Mouse (Mus musculus) heart, embryonic 10.5 days (tissue): ENCODE measurements around the gene Dok3. TPM values are rescaled to one million over a fixed set of nuclear protein-coding genes. Genes with fewer than 3 reads are reported as not detected.

Experiments used
- DNase-seq: peaks from one replicate; pipeline ENCODE4 v3.0.0-alpha.2; 2017; ENCODE audit warnings: low spot score
- H3K27ac ChIP-seq: fragments of 300-500 bp; sonication (generic); 2 replicates; pipeline ENCODE4 v1.5.1; 2016; ENCODE audit warnings: mild to moderate bottlenecking
- H3K27me3 ChIP-seq: fragments of 300-500 bp; sonication (generic); 2 replicates; pipeline ENCODE4 v1.6.1; 2016; ENCODE audit warnings: mild to moderate bottlenecking; ENCODE audit not compliant: poor library complexity, insufficient read depth, severe bottlenecking
- H3K36me3 ChIP-seq: fragments of 300-500 bp; sonication (generic); 2 replicates; pipeline ENCODE4 v1.6.1; 2016; ENCODE audit warnings: mild to moderate bottlenecking, moderate library complexity
- H3K4me1 ChIP-seq: fragments of 300-500 bp; sonication (generic); 2 replicates; pipeline ENCODE4 v1.6.1; 2016; ENCODE audit warnings: mild to moderate bottlenecking
- H3K4me3 ChIP-seq: fragments of 300-500 bp; sonication (generic); 2 replicates; pipeline ENCODE4 v1.5.1; 2016; ENCODE audit warnings: mild to moderate bottlenecking, moderate library complexity
- H3K9me3 ChIP-seq: fragments of 300-500 bp; sonication (generic); 2 replicates; pipeline ENCODE4 v1.6.1; 2016; ENCODE audit warnings: mild to moderate bottlenecking, moderate library complexity
- WGBS: fragments of 180-500 bp; shearing (Covaris S2); methylation state at CpG from one replicate; pipeline ENCODE4 v1.1.7; 2016; 5-methylcytosine and 5-hydroxymethylcytosine counted together
- microRNA-seq: library from miRNA; unstranded; fragments of <30 nt; microRNA quantifications from one replicate; pipeline ENCODE4, GENCODE M21; 2017
- polyA plus RNA-seq: library from polyadenylated mRNA; unstranded; fragments of >200 nt; fragmentation: Nextera tagmentation; extraction: Ambion mirVana; gene quantifications from 2 replicates; pipeline ENCODE4 v1.2.1, GENCODE M21; 2016

Dok3 gene
- polyA plus RNA-seq, 1 experiment from 2014 or later: 2.4 TPM

GRCm38 (mm10) chr13:55478036-55478435 is 51.1 kb downstream of the Dok3 start:
- Histone ChIP-seq H3K36me3 (peaks cover 86% of the 10 kb centered on the region), H3K27ac (no peak overlapping the region), H3K4me3 (no peak overlapping the region), H3K4me1 (peaks cover 15% of the 10 kb centered on the region; the same call in 1 of the 2 replicates), H3K27me3 (peaks cover 62% of the 10 kb centered on the region), H3K9me3 (no peaks in the 10 kb centered on the region)
- no peak for DNase-seq
- 44% methylated on average over 5 of the region's 5 CpGs for WGBS

DNA sequence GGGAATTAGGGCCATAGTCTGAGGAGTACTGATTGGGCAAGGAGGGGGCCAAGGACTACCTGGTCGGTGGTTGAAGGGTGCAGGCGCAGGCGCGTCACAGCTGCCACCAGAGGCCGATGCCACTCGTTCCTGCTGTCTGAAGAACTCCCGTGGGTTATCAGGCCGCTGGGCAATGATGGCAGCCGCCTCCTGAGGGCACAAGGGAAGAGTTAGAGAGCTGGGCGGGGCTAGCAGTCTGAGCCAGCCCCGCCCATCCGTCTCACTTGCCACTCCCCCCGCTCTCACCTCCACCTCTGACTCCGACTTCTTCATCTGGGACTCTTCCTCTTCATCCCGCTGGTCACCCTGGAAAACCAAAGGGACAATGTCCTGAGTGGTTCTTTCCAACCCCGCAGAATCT is 51.6 kb downstream of the Dok3 start:
- Histone ChIP-seq H3K27ac (no peak overlapping the region), H3K9me3 (no peaks in the 10 kb centered on the region), H3K36me3 (peaks cover 81% of the 10 kb centered on the region), H3K27me3 (peaks cover 57% of the 10 kb centered on the region), H3K4me3 (no peak overlapping the region), H3K4me1 (peaks cover 18% of the 10 kb centered on the region)
- WGBS: 61% methylated on average over 16 of the region's 16 CpGs
- no peak for DNase-seq

- Histone ChIP-seq H3K27me3 (peaks cover 45% of the 10 kb centered on the region), H3K4me1 (peaks cover 27% of the 10 kb centered on the region), H3K9me3 (no peaks in the 10 kb centered on the region), H3K4me3 (no peak overlapping the region), H3K36me3 (peaks cover 69% of the 10 kb centered on the region), H3K27ac (no peak overlapping the region)
- 88% methylated on average over 8 of the region's 8 CpGs for WGBS
- no peak for DNase-seq
Measured at GRCm38 (mm10) chr13:55476256-55476655, 52.8 kb downstream of the Dok3 start.

DNA sequence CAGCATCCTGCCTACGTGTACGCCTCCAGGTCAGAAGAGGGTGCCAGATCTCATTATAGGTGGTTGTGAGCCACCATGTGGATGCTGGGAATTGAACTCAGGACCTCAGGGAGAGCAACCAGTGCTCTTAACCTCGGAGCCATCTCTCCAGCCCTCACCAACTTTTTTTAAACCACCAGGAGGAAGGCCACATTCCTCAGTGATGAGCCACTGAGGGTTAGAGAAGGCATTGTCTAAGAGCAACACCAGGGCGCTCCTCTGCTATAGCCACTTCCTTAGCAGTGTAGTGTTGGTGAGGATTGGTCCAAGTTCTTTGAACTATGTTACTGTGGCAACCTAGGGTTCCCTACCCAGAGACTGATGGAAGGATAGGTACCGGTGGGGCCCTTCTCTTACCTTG is 53.3 kb downstream of the Dok3 start:
- Histone ChIP-seq H3K36me3 (peaks cover 64% of the 10 kb centered on the region), H3K4me1 (peaks cover 32% of the 10 kb centered on the region), H3K9me3 (no peaks in the 10 kb centered on the region), H3K27ac (no peak overlapping the region), H3K27me3 (peaks cover 46% of the 10 kb centered on the region), H3K4me3 (no peak overlapping the region)
- 83% methylated on average over 5 of the region's 5 CpGs for WGBS
- no peak for DNase-seq

- peaks cover 53% of the 10 kb centered on the region for H3K36me3 ChIP-seq
- no peak for DNase-seq
- peaks cover 32% of the 10 kb centered on the region for H3K4me1 ChIP-seq
Measured at GRCm38 (mm10) chr13:55474621-55475069, 54.5 kb downstream of the Dok3 start.

GRCm38 (mm10) chr13:55473961-55474360 is 55.1 kb downstream of the Dok3 start:
- no peak for DNase-seq
- Histone ChIP-seq H3K36me3 (peaks cover 46% of the 10 kb centered on the region), H3K27ac (no peak overlapping the region), H3K4me3 (no peak overlapping the region), H3K9me3 (no peaks in the 10 kb centered on the region), H3K4me1 (peaks cover 32% of the 10 kb centered on the region), H3K27me3 (peaks cover 64% of the 10 kb centered on the region)
- WGBS: 78% methylated on average over 11 of the region's 11 CpGs

More at GRCm38 (mm10) chr13:55474621-55475069, 54.5 kb downstream of the Dok3 start:
- Histone ChIP-seq H3K27ac (no peak overlapping the region), H3K27me3 (peaks cover 57% of the 10 kb centered on the region), H3K4me3 (no peak overlapping the region), H3K9me3 (no peaks in the 10 kb centered on the region)
- 67% methylated on average over 5 of the region's 5 CpGs for WGBS

Small RNAs within 50 kb of the gene (microRNA-seq; reads per million reads assigned to microRNA genes)
- gene Mir6944: 37.6 reads per million, percentile 41 among the genes with 10 or more reads in this experiment
- 11.4 reads per million, percentile 26 among the genes with 10 or more reads in this experiment for gene Mir6945

Other genes starting within 250 kb of the Dok3 start
- 478 and 538 TPM in 2 replicates for gene Prelid1, start 208.8 kb downstream of the Dok3 start, polyA plus RNA-seq
- gene Rab24, start 207.3 kb downstream of the Dok3 start, polyA plus RNA-seq: 57.4 and 76.2 TPM in 2 replicates
- gene Mxd3, start 199.5 kb downstream of the Dok3 start, polyA plus RNA-seq: 14.3 and 15.0 TPM in 2 replicates
- gene Lman2, start 166.5 kb downstream of the Dok3 start, polyA plus RNA-seq: 114 and 117 TPM in 2 replicates
- gene Rgs14, start 159.6 kb downstream of the Dok3 start, polyA plus RNA-seq: 0.18 and 0.68 TPM in 2 replicates
- gene Slc34a1, start 131.1 kb downstream of the Dok3 start, polyA plus RNA-seq: not detected in 2 replicates
- not detected in 2 replicates for gene Pfn3, start 114.1 kb downstream of the Dok3 start, polyA plus RNA-seq
- 0.21 and 8.5 TPM in 2 replicates for gene F12, start 102.5 kb downstream of the Dok3 start, polyA plus RNA-seq
- 29.5 and 44.2 TPM in 2 replicates for gene Grk6, start 84.2 kb downstream of the Dok3 start, polyA plus RNA-seq
- gene Prr7, start 65.0 kb downstream of the Dok3 start, polyA plus RNA-seq: 0.17 and 0.21 TPM in 2 replicates
- gene Dbn1, start 41.2 kb downstream of the Dok3 start, polyA plus RNA-seq: 101 and 166 TPM in 2 replicates
- gene Pdlim7, start 15.6 kb downstream of the Dok3 start, polyA plus RNA-seq: 397 and 462 TPM in 2 replicates
- gene Ddx41, start 7.4 kb upstream of the Dok3 start, polyA plus RNA-seq: 43.4 and 64.1 TPM in 2 replicates
- gene Fam193b, start 41.8 kb upstream of the Dok3 start, polyA plus RNA-seq: 25.9 and 44.0 TPM in 2 replicates
- gene Tmed9, start 44.4 kb upstream of the Dok3 start, polyA plus RNA-seq: 129 and 173 TPM in 2 replicates
- gene B4galt7, start 70.6 kb upstream of the Dok3 start, polyA plus RNA-seq: 23.9 and 27.6 TPM in 2 replicates
- 31.3 and 41.8 TPM in 2 replicates for gene Caml, start 93.7 kb upstream of the Dok3 start, polyA plus RNA-seq
- gene Ddx46, start 105.7 kb upstream of the Dok3 start, polyA plus RNA-seq: 26.8 and 36.4 TPM in 2 replicates
- gene B230219D22Rik, start 163.8 kb upstream of the Dok3 start, polyA plus RNA-seq: 61.1 and 61.3 TPM in 2 replicates
- 61.3 and 69.5 TPM in 2 replicates for gene Txndc15, start 185.4 kb upstream of the Dok3 start, polyA plus RNA-seq
- 52.3 and 54.2 TPM in 2 replicates for gene Pcbd2, start 198.1 kb upstream of the Dok3 start, polyA plus RNA-seq